Mouse (Mus musculus) midbrain, embryonic 13.5 days (tissue): ENCODE results near the gene Ces5a. TPM values are rescaled to one million over a fixed set of nuclear protein-coding genes. Genes with fewer than 3 reads are reported as not detected.
"Not testable (repeated sequence)": the region's sequence is repeated elsewhere in the genome, so short reads cannot be mapped to it uniquely, and the experiment has no call there.

ENCODE experiments used
- ATAC-seq: fragments of 200-750 bp; cut with Nextera tagmentation; 2 replicates; pipeline ENCODE4 v1.8.0; 2017; ENCODE audit warnings: mild to moderate bottlenecking, moderate TSS enrichment, moderate library complexity
- H3K27ac ChIP-seq: fragments of 300-500 bp; sonication (generic); 2 replicates; pipeline ENCODE4 v1.5.1; 2015; ENCODE audit warnings: inconsistent platforms, mild to moderate bottlenecking, moderate library complexity
- H3K27me3 ChIP-seq: fragments of 300-500 bp; sonication (generic); 2 replicates; pipeline ENCODE4 v1.6.1; 2015; ENCODE audit warnings: mild to moderate bottlenecking, inconsistent platforms
- H3K36me3 ChIP-seq: fragments of 300-500 bp; sonication (generic); 2 replicates; pipeline ENCODE4 v1.6.1; 2015; ENCODE audit warnings: mild to moderate bottlenecking, inconsistent platforms
- H3K4me1 ChIP-seq: fragments of 300-500 bp; sonication (generic); replicated peaks from 2 replicates; pipeline ENCODE4 v1.6.1; 2015; ENCODE audit warnings: inconsistent platforms
- H3K4me2 ChIP-seq: fragments of 300-500 bp; sonication (generic); replicated peaks from 2 replicates; pipeline ENCODE4 v1.6.1; 2015; ENCODE audit warnings: moderate library complexity, mild to moderate bottlenecking, inconsistent platforms
- H3K4me3 ChIP-seq: fragments of 300-500 bp; sonication (generic); replicated peaks from 2 replicates; pipeline ENCODE4 v1.5.1; 2015; ENCODE audit warnings: mild to moderate bottlenecking, inconsistent platforms
- H3K9ac ChIP-seq: fragments of 300-500 bp; sonication (generic); replicated peaks from 2 replicates; pipeline ENCODE4 v1.6.1; 2015; ENCODE audit warnings: mild to moderate bottlenecking, inconsistent platforms
- H3K9me3 ChIP-seq: fragments of 300-500 bp; sonication (generic); 2 replicates; pipeline ENCODE4 v1.6.1; 2016; ENCODE audit warnings: mild to moderate bottlenecking, inconsistent platforms
- WGBS: fragments of 180-500 bp; shearing (Covaris S2); methylation state at CpG from one replicate; pipeline ENCODE4 v1.1.7; 2015; 5-methylcytosine and 5-hydroxymethylcytosine counted together
- polyA plus RNA-seq: library from polyadenylated mRNA; unstranded; fragments of >200 nt; fragmentation: Nextera tagmentation; extraction: Ambion mirVana; gene quantifications from 2 replicates; pipeline ENCODE4 v1.2.1, GENCODE M21; 2015

Gene Ces5a
- polyA plus RNA-seq, 1 experiment from 2014 or later, result 0.46 TPM

GRCm38 (mm10) chr8:93561271-93561670 is 25.6 kb upstream of the Ces5a start:
- no peaks in the 10 kb centered on the region for H3K36me3 ChIP-seq
- no peaks in the 10 kb centered on the region for H3K27me3 ChIP-seq
- no peak overlapping the region for H3K9ac ChIP-seq
- H3K4me1 ChIP-seq, result peaks cover 7% of the 10 kb centered on the region; the same call in 1 of the 2 replicates
- H3K4me3 ChIP-seq, result no peak overlapping the region
- WGBS, result 83% methylated on average over 3 of the region's 3 CpGs
- H3K9me3 ChIP-seq, result no peaks in the 10 kb centered on the region
- H3K4me2 ChIP-seq, result no peak overlapping the region
- ATAC-seq, result no peak
- H3K27ac ChIP-seq, result no peak overlapping the region

DNA sequence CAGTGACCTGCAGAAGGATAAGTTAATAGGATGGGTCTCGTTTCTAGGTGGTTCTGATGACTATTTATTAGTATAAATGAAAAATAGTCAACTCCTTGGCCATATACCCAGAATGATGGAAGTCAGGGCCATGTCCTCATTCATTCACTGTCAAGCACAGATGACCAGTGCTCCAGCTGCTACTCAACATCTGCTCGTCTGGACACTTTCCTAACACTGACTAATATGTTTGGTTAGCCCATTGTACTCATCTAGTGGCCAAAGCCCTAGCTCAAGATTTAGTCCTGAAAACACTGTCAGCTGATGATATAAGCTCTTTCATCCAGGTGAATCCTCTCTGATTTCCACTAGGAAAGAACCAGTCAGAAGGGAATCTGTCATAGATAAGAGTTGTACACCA is 24.1 kb upstream of the Ces5a start:
- H3K27ac ChIP-seq, result no peak overlapping the region
- WGBS, result 80% methylated on average over 2 of the region's 2 CpGs
- H3K4me2 ChIP-seq, result no peak overlapping the region
- H3K4me3 ChIP-seq, result no peak overlapping the region
- no peak overlapping the region for H3K9ac ChIP-seq
- H3K4me1 ChIP-seq, result peaks cover 7% of the 10 kb centered on the region; the same call in 1 of the 2 replicates
- peaks cover 2% of the 10 kb centered on the region; the same call in 1 of the 2 replicates for H3K9me3 ChIP-seq
- ATAC-seq, result no peak
- H3K36me3 ChIP-seq, result no peaks in the 10 kb centered on the region
- no peaks in the 10 kb centered on the region for H3K27me3 ChIP-seq

- H3K4me1 ChIP-seq, result peaks cover 10% of the 10 kb centered on the region
- no peaks in the 10 kb centered on the region for H3K36me3 ChIP-seq
- 85% methylated on average over 3 of the region's 3 CpGs for WGBS
- H3K27me3 ChIP-seq, result 0 out of 2 replicates have a peak, but pooled peaks cover 2% of the 10 kb centered on the region
- ATAC-seq, result no peak
- H3K4me2 ChIP-seq, result no peak overlapping the region
- H3K27ac ChIP-seq, result no peak overlapping the region
- H3K9me3 ChIP-seq, result no peaks in the 10 kb centered on the region
- no peak overlapping the region for H3K9ac ChIP-seq
- H3K4me3 ChIP-seq, result no peak overlapping the region
These were observed 33.0 kb downstream of the Ces5a start for GRCm38 (mm10) chr8:93502634-93503033.

DNA sequence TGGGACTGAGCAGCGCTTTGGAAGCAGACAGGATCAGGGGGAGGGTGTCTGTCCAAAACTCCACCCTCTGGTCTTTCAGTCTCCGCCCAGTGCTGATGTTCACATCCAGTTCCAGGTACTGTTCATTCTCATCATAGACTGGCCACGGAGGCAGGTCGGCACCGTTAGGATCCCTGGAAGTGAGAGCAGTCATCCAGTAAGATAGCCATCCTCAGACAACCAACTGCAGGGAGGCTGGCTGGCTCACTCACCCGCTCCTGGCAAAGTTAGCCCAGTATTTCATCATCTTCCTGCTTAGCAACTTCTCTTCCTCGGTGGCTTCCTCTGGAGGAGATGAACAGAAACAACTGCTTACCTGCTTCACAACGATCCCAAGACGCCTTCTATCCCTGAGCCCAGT is 36.2 kb downstream of the Ces5a start:
- Histone ChIP-seq H3K4me2 (peak overlapping the region; percentile 9; the same call in 1 of the 2 replicates), H3K9me3 (no peaks in the 10 kb centered on the region), H3K27ac (no peak overlapping the region), H3K4me1 (peaks cover 10% of the 10 kb centered on the region), H3K9ac (no peak overlapping the region), H3K36me3 (no peaks in the 10 kb centered on the region), H3K27me3 (peaks cover 4% of the 10 kb centered on the region; the same call in 1 of the 2 replicates), H3K4me3 (no peak overlapping the region)
- no peak for ATAC-seq
- 29% methylated on average over 9 of the region's 9 CpGs for WGBS

GRCm38 (mm10) chr8:93495330-93495729 is 40.3 kb downstream of the Ces5a start:
- Histone ChIP-seq H3K9ac (no peak overlapping the region), H3K36me3 (no peaks in the 10 kb centered on the region), H3K27ac (no peak overlapping the region), H3K4me1 (peaks cover 10% of the 10 kb centered on the region), H3K4me2 (no peak overlapping the region), H3K9me3 (no peaks in the 10 kb centered on the region), H3K27me3 (peaks cover 2% of the 10 kb centered on the region; the same call in 1 of the 2 replicates), H3K4me3 (no peak overlapping the region)
- ATAC-seq, result no peak
- WGBS, result 22% methylated on average over 6 of the region's 6 CpGs

GRCm38 (mm10) chr8:93488743-93489142 is 46.9 kb downstream of the Ces5a start:
- H3K36me3 ChIP-seq, result no peaks in the 10 kb centered on the region
- H3K4me2 ChIP-seq, result no peak overlapping the region
- H3K27ac ChIP-seq, result no peak overlapping the region
- 2% methylated on average over 4 of the region's 4 CpGs for WGBS
- no peaks in the 10 kb centered on the region for H3K9me3 ChIP-seq
- no peak for ATAC-seq
- H3K9ac ChIP-seq, result no peak overlapping the region
- no peak overlapping the region for H3K4me3 ChIP-seq
- H3K27me3 ChIP-seq, result no peaks in the 10 kb centered on the region
- H3K4me1 ChIP-seq, result peaks cover 11% of the 10 kb centered on the region; the same call in 1 of the 2 replicates

GRCm38 (mm10) chr8:93478211-93478610 is 57.4 kb downstream of the Ces5a start:
- H3K9me3 ChIP-seq, result no peaks in the 10 kb centered on the region
- no peak overlapping the region for H3K27ac ChIP-seq
- H3K4me2 ChIP-seq, result no peak overlapping the region
- ATAC-seq, result no peak
- H3K4me3 ChIP-seq, result no peak overlapping the region
- no peaks in the 10 kb centered on the region for H3K4me1 ChIP-seq
- no peak overlapping the region for H3K9ac ChIP-seq
- no peaks in the 10 kb centered on the region for H3K27me3 ChIP-seq
- WGBS, result 96% methylated on average over 3 of the region's 3 CpGs
- H3K36me3 ChIP-seq, result no peaks in the 10 kb centered on the region

- ATAC-seq, H3K27ac ChIP-seq, H3K9me3 ChIP-seq, H3K27me3 ChIP-seq, H3K4me1 ChIP-seq, H3K4me2 ChIP-seq, H3K4me3 ChIP-seq, H3K36me3 ChIP-seq, H3K9ac ChIP-seq: not testable (repeated sequence)
- 89% methylated on average over 16 of the region's 16 CpGs for WGBS
These were observed 65.9 kb downstream of the Ces5a start for GRCm38 (mm10) chr8:93469733-93470132.

DNA sequence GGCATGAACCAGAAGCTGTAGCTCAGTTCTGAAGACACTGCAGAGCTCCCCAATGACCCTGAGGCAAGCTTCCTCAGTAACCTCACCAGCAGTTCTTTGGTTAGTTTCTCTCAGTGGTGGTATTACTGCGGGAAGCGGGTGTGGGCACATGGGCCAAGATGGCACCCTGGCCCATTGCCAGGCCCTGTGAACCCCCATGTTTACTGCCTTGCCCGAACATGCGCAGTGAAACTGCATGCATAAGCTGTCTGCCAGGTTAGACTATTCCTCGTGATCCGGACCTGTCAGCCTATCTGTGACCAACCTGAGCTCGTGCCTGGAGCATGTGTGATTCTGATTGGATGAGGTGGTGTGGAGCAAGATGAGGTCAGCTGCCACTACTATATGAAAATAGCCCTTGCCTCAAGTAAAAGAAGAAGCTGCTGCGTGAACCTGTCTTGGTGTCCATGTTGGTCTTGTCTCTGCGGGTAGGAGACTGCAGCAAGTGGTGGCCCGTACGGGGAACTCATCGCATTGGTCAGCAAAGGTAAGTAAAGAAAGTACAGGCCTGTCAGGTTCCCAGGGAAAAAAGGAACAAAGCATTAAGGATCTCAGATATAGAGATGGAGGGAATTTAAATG is 81.3 kb downstream of the Ces5a start:
- no peak for ATAC-seq
- no peaks in the 10 kb centered on the region for H3K36me3 ChIP-seq
- 95% methylated on average over 12 of the region's 12 CpGs for WGBS

More for the DNA sequence above, 81.3 kb downstream of the Ces5a start:
- H3K4me3 ChIP-seq, result no peak overlapping the region
- H3K4me1 ChIP-seq, result no peaks in the 10 kb centered on the region
- H3K27me3 ChIP-seq, result no peaks in the 10 kb centered on the region
- H3K4me2 ChIP-seq, result no peak overlapping the region
- H3K27ac ChIP-seq, result no peak overlapping the region
- H3K9ac ChIP-seq, result no peak overlapping the region
- H3K9me3 ChIP-seq, result no peaks in the 10 kb centered on the region

Other genes with a start within 250 kb of the Ces5a start
- not detected in 2 replicates for gene Ces1g, start 198.5 kb downstream of the Ces5a start, polyA plus RNA-seq
- not detected in 2 replicates for gene Ces1h, start 156.1 kb downstream of the Ces5a start, polyA plus RNA-seq